Mouse (Mus musculus): Measurements from ENCODE around the gene Slc24a1.

DNA sequence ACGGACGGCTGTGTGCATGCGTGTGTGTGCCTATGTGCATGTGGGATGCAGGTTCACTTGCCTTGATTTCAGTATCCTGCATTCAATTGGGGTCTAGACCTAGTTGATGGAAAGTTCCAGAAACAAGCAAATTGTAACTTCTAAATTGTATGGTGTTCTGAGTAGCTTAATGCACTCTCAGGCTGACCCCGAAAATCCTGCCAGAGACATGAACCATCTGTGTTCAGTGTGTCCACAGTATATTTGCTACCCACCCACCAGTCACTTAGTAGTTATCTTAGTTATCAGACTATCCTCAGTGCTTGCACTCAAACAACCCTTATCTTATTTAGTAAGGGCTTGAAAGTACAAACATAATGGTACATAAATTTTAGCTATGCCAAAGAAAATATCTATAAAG lies 9.8 kb downstream of the Slc24a1 start:
- TF ChIP-seq CTCF (IDR thresholded peaks at IDR 0.05): no peak
- no peak for TF ChIP-seq EP300 (IDR thresholded peaks at IDR 0.05)

All from lung, postnatal 0 days (tissue).